8 mouse cellular contexts compared by ENCODE assay signal in the genomic region with DNA sequence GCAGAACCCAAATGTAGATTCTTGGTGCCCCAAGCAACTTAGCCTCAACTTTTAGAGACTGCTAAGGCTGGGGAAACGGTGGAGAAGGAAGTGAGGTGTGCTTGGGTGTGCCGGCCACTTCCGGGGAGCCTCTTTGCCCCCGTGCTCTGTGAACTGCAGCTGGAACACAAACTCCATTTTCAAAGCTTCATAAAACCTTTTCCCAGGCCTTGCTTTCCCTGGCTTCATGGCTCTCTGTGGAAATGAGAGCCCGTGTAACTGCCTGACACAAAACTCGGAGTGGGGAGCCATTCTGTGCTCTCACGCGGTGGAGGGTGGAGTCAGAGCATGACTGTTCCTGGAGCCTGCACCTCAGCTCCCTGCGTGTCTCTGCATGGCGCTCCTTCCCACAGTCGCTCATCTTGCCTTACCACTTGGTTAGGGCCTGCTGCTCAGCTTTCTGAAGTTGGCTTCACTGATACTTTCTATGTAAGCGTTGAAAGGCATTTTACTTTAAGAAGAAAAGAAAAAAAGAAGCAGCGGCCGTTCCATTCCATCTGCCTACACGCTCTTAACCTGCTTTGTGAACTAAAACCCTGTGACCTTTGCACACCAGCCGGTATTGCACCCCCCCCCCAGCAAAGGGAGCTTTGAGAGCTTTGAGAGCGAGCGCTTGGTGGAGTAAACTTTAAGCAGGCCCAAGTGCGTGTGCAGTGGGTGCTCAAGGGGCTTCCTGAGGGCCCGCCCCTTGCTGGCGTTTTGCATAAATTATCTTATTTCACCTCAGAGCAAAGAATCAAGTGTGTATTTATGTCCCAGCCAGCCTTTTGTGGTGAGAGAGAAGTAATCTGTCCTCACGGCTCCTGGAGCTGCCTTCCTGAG. TPM values are rescaled to one million over a fixed set of nuclear protein-coding genes. Genes with fewer than 3 reads are reported as not detected.
DNase-seq lines count a peak whose midpoint lies in the region; ATAC-seq lines count a peak whose summit lies in the region.

No protein-coding gene starts in this region.

- H3K36me3 ChIP-seq in forebrain, embryonic 15.5 days, result peaks cover 18% of the 10 kb centered on the region
- peaks cover 19% of the 10 kb centered on the region for H3K36me3 ChIP-seq in limb, embryonic 15.5 days

- peak overlapping the region; percentile 24; the same call in 1 of the 2 replicates for H3K27ac ChIP-seq in forebrain, embryonic 15.5 days (replicated peaks)
- peak overlapping the region; percentile 75 for H3K27ac ChIP-seq in limb, embryonic 15.5 days

- no peaks in the 10 kb centered on the region for H3K9me3 ChIP-seq in forebrain, embryonic 15.5 days
- no peaks in the 10 kb centered on the region for H3K9me3 ChIP-seq in limb, embryonic 15.5 days

- H3K9ac ChIP-seq in forebrain, embryonic 15.5 days (replicated peaks), result no peak overlapping the region
- H3K9ac ChIP-seq in limb, embryonic 15.5 days, result no peak overlapping the region

- no peak for DNase-seq in frontal cortex, postnatal 10 days (ENCODE audit: low spot score in 2 of 2)
- DNase-seq in spleen, postnatal 36 days (ENCODE audit: low spot score in 2 of 2), result peak; percentile 81 to 86
- no peak for DNase-seq in testis, postnatal 10 days (ENCODE audit: low spot score)
- DNase-seq in left cerebral cortex, adult 11 months (ENCODE audit: low spot score), result no peak

- no peaks in the 10 kb centered on the region for H3K27me3 ChIP-seq in forebrain, embryonic 15.5 days
- no peaks in the 10 kb centered on the region for H3K27me3 ChIP-seq in limb, embryonic 15.5 days

- H3K4me2 ChIP-seq in forebrain, embryonic 15.5 days (replicated peaks), result no peak overlapping the region
- H3K4me2 ChIP-seq in limb, embryonic 15.5 days, result 0 out of 2 replicates have a peak overlapping the region, but pooled peaks have one; percentile 2

- 45% methylated on average over 22 of the region's 22 CpGs for WGBS in forebrain, embryonic 15.5 days
- 49% methylated on average over 22 of the region's 22 CpGs for WGBS in limb, embryonic 15.5 days

- peak; percentile 55; the same call in 1 of the 2 replicates for ATAC-seq in frontal cortex, adult (ENCODE audit: low TSS enrichment)
- peak; percentile 69 for ATAC-seq in CD4-positive, CD25-positive, alpha-beta regulatory T cell, adult 4 months
- no peak for ATAC-seq in forebrain, embryonic 15.5 days (replicated peaks)
- ATAC-seq in limb, embryonic 15.5 days (ENCODE audit: insufficient number of reproducible peaks, low FRiP score, low TSS enrichment, low read depth), result no peak

- H3K4me1 ChIP-seq in forebrain, embryonic 15.5 days, result peaks cover 28% of the 10 kb centered on the region
- peaks cover 51% of the 10 kb centered on the region for H3K4me1 ChIP-seq in limb, embryonic 15.5 days

- no peak overlapping the region for H3K4me3 ChIP-seq in forebrain, embryonic 15.5 days
- no peak overlapping the region for H3K4me3 ChIP-seq in limb, embryonic 15.5 days

RNA-seq across cellular contexts. Expression of gene Srebf2, which starts 19.5 kb away (rescaled TPM):
- 10 to 100 TPM; 32.2 to 56.0 TPM for polyA plus RNA-seq in CD4-positive, CD25-positive, alpha-beta regulatory T cell, adult 4 months (2017; shearing (Covaris generic))
- polyA plus RNA-seq in forebrain, embryonic 15.5 days (2015; fragmentation: Nextera tagmentation; extraction: Ambion mirVana), result 223 and 225 TPM in 2 replicates
- polyA plus RNA-seq in limb, embryonic 15.5 days (2015; fragmentation: Nextera tagmentation; extraction: Ambion mirVana), result 155 and 165 TPM in 2 replicates

RNA-seq across cellular contexts. Expression of gene Ccdc134, which starts 38.7 kb away (rescaled TPM):
- polyA plus RNA-seq in CD4-positive, CD25-positive, alpha-beta regulatory T cell, adult 4 months (2017; shearing (Covaris generic)), result 10 to 100 TPM; 18.5 to 26.0 TPM
- polyA plus RNA-seq in forebrain, embryonic 15.5 days (2015; fragmentation: Nextera tagmentation; extraction: Ambion mirVana), result 17.7 and 18.4 TPM in 2 replicates
- polyA plus RNA-seq in limb, embryonic 15.5 days (2015; fragmentation: Nextera tagmentation; extraction: Ambion mirVana), result 24.6 and 28.8 TPM in 2 replicates

RNA-seq across cellular contexts. Expression of gene Shisa8, which starts 46.1 kb away (rescaled TPM):
- not detected for polyA plus RNA-seq in CD4-positive, CD25-positive, alpha-beta regulatory T cell, adult 4 months (2017; shearing (Covaris generic))
- 0.27 and 0.69 TPM in 2 replicates for polyA plus RNA-seq in forebrain, embryonic 15.5 days (2015; fragmentation: Nextera tagmentation; extraction: Ambion mirVana)
- 0.25 and 0.40 TPM in 2 replicates for polyA plus RNA-seq in limb, embryonic 15.5 days (2015; fragmentation: Nextera tagmentation; extraction: Ambion mirVana)

RNA-seq across cellular contexts. Expression of gene Tnfrsf13c, which starts 57.7 kb away (rescaled TPM):
- polyA plus RNA-seq in CD4-positive, CD25-positive, alpha-beta regulatory T cell, adult 4 months (2017; shearing (Covaris generic)), result 10 to 100 TPM in 1 of 2 experiments, 1 to 10 TPM in 1; 2.2 to 10.5 TPM
- 0.11 and 0.37 TPM in 2 replicates for polyA plus RNA-seq in forebrain, embryonic 15.5 days (2015; fragmentation: Nextera tagmentation; extraction: Ambion mirVana)
- 0.19 and 0.29 TPM in 2 replicates for polyA plus RNA-seq in limb, embryonic 15.5 days (2015; fragmentation: Nextera tagmentation; extraction: Ambion mirVana)

Comparison
In these comparisons a context has a peak if more than half of its experiments do, and no peak if none do; other contexts are left out.
1. ATAC-seq: peak in frontal cortex, adult (single experiment) and CD4-positive, CD25-positive, alpha-beta regulatory T cell, adult 4 months (single experiment); none in forebrain, embryonic 15.5 days (single experiment) and limb, embryonic 15.5 days (single experiment).
2. DNase-seq: peak in spleen, postnatal 36 days (2 of 2); none in frontal cortex, postnatal 10 days (0 of 2), testis, postnatal 10 days (single experiment) and left cerebral cortex, adult 11 months (single experiment).